Mouse (Mus musculus) cerebellum, adult 2 months (tissue): ENCODE data around the gene Gemin5. TPM values are rescaled to one million over a fixed set of nuclear protein-coding genes. Genes with fewer than 3 reads are reported as not detected.

ENCODE experiments used
- DNase-seq, 2 experiments: peaks; one replicate each; pipeline ENCODE4 v3.0.0; 2021
- H3K27ac ChIP-seq: fragments of 200-500 bp; 2 replicates; pipeline ENCODE4 v1.5.1; 2012; ENCODE audit warnings: low read length, control low read depth, inconsistent platforms; ENCODE audit not compliant: insufficient read depth
- H3K27me3 ChIP-seq: fragments of 200-500 bp; 2 replicates; pipeline ENCODE4 v1.6.1; 2012; ENCODE audit warnings: inconsistent platforms, mild to moderate bottlenecking, low read length, moderate library complexity; ENCODE audit not compliant: control insufficient read depth, insufficient read depth
- H3K4me1 ChIP-seq: fragments of 200-500 bp; 2 replicates; pipeline ENCODE4 v1.6.1; 2011; ENCODE audit warnings: low read length; ENCODE audit not compliant: control insufficient read depth, insufficient read depth
- H3K4me3 ChIP-seq: fragments of 200-500 bp; replicated peaks from 2 replicates; pipeline ENCODE3; 2011; ENCODE audit warnings: mild to moderate bottlenecking, low read depth, low read length, control low read depth; ENCODE audit not compliant: insufficient read depth
- CTCF ChIP-seq: fragments of 200-500 bp; IDR thresholded peaks from 2 replicates; pipeline ENCODE4 v1.5.1; 2011; ENCODE audit warnings: low read depth, mild to moderate bottlenecking, control low read depth, low read length, moderate library complexity, borderline replicate concordance; ENCODE audit not compliant: insufficient read depth
- POLR2A ChIP-seq: fragments of 200-500 bp; IDR thresholded peaks from 2 replicates; pipeline ENCODE4 v1.6.1; 2011; ENCODE audit warnings: low read length, control low read depth, borderline replicate concordance; ENCODE audit not compliant: insufficient read depth
- WGBS: fragments of 180-500 bp; shearing (Covaris S2); methylation state at CpG from one replicate; pipeline ENCODE4 v1.1.7; 2018; 5-methylcytosine and 5-hydroxymethylcytosine counted together
- polyA plus RNA-seq: library from polyadenylated mRNA; depleted of rRNA; stranded (reverse); fragments of >200 nt; gene quantifications from 2 replicates; pipeline ENCODE4 v1.2.3, GENCODE M21; 2012; rRNA removed

Gene Gemin5
- polyA plus RNA-seq, 1 experiment: 8.7 TPM

DNA sequence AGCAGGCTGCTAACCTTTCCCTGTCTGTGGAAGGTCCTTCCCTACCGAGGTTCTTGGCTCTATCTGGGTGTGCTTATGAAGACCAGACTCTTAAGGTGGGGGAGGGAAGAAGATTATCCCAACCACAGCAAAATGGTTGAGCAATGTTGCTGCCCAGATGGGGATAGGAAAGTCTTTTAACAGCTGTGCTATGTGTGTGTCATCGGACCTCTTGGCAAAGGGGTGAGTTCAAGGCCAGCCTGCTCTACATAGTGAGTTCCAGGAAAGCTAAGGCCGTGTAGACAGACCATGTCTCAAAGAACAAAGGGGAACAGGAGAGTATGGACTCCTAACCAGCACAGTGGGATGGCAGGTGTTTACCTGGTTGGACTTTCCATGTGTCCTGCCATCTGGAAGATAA is 95.4 kb downstream of the Gemin5 start:
- no peak for TF ChIP-seq POLR2A
- no peak for TF ChIP-seq CTCF
- peaks cover 10% of the 10 kb centered on the region for H3K4me1 ChIP-seq
- 78% methylated on average over 3 of the region's 3 CpGs for WGBS
- H3K4me3 ChIP-seq: no peak overlapping the region
- DNase-seq: no peak
- H3K27ac ChIP-seq: no peak overlapping the region
- no peaks in the 10 kb centered on the region for H3K27me3 ChIP-seq

Other genes starting within 250 kb of the Gemin5 start
- gene Larp1, start 159.5 kb downstream of the Gemin5 start, polyA plus RNA-seq: 52.0 and 54.5 TPM in 2 replicates
- not detected in 2 replicates for gene Gm12248, start 75.4 kb downstream of the Gemin5 start, polyA plus RNA-seq
- gene Cnot8, start 64.4 kb downstream of the Gemin5 start, polyA plus RNA-seq: 80.3 and 82.8 TPM in 2 replicates
- 62.0 and 66.5 TPM in 2 replicates for gene Mrpl22, start 3.1 kb upstream of the Gemin5 start, polyA plus RNA-seq
- 3.3 and 4.9 TPM in 2 replicates for gene Igtp, start 31.0 kb upstream of the Gemin5 start, polyA plus RNA-seq
- 3.2 and 3.4 TPM in 2 replicates for gene Irgm2, start 31.1 kb upstream of the Gemin5 start, polyA plus RNA-seq
- gene 4930438A08Rik, start 106.3 kb upstream of the Gemin5 start, polyA plus RNA-seq: 0.06 TPM in 1 of 2 replicates, not detected in the other
- 74.5 and 81.1 TPM in 2 replicates for gene Zfp692, start 138.5 kb upstream of the Gemin5 start, polyA plus RNA-seq
- 45.5 and 45.9 TPM in 2 replicates for gene Zfp672, start 161.8 kb upstream of the Gemin5 start, polyA plus RNA-seq
- gene Sh3bp5l, start 162.2 kb upstream of the Gemin5 start, polyA plus RNA-seq: 63.3 and 64.5 TPM in 2 replicates
- gene Lypd8, start 210.5 kb upstream of the Gemin5 start, polyA plus RNA-seq: 0.08 and 0.10 TPM in 2 replicates